Mouse (Mus musculus) stomach, postnatal 0 days (tissue): ENCODE data around the gene Astl. TPM values are rescaled to one million over a fixed set of nuclear protein-coding genes. Genes with fewer than 3 reads are reported as not detected.
A peak's percentile ranks its signal among the peaks of the same experiment; 100 is the strongest.

Source experiments
- ATAC-seq: fragments of 200-750 bp; cut with Nextera tagmentation; 2 replicates; pipeline ENCODE4 v1.8.0; 2017; ENCODE audit not compliant: low FRiP score, low TSS enrichment
- DNase-seq: peaks from one replicate; pipeline ENCODE4 v3.0.0-alpha.2; 2016; ENCODE audit warnings: low spot score
- H3K27ac ChIP-seq: fragments of 300-500 bp; sonication (generic); replicated peaks from 2 replicates; pipeline ENCODE4 v1.5.1; 2014; ENCODE audit warnings: mild to moderate bottlenecking, control low read depth
- H3K27me3 ChIP-seq: fragments of 300-500 bp; sonication (generic); 2 replicates; pipeline ENCODE4 v1.6.1; 2014; ENCODE audit warnings: low read length; ENCODE audit not compliant: control insufficient read depth, insufficient read depth
- H3K36me3 ChIP-seq: fragments of 300-500 bp; sonication (generic); 2 replicates; pipeline ENCODE4 v1.6.1; 2014; ENCODE audit warnings: low read length, mixed read lengths; ENCODE audit not compliant: control insufficient read depth, insufficient read depth
- H3K4me1 ChIP-seq: fragments of 300-500 bp; sonication (generic); replicated peaks from 2 replicates; pipeline ENCODE4 v1.6.1; 2014; ENCODE audit warnings: antibody characterized with exemption; ENCODE audit not compliant: control insufficient read depth, insufficient read depth
- H3K4me2 ChIP-seq: fragments of 300-500 bp; sonication (generic); replicated peaks from 2 replicates; pipeline ENCODE4 v1.6.1; 2014; ENCODE audit warnings: low read depth, mild to moderate bottlenecking, control low read depth, moderate library complexity
- H3K4me3 ChIP-seq: fragments of 300-500 bp; sonication (generic); 2 replicates; pipeline ENCODE4 v1.5.1; 2014; ENCODE audit warnings: low read depth, low read length, control low read depth
- H3K9ac ChIP-seq: fragments of 300-500 bp; sonication (generic); 2 replicates; pipeline ENCODE4 v1.6.1; 2014; ENCODE audit warnings: mild to moderate bottlenecking, low read length, control low read depth, mixed read lengths
- H3K9me3 ChIP-seq: fragments of 300-500 bp; sonication (generic); 2 replicates; pipeline ENCODE4 v1.6.1; 2016; ENCODE audit warnings: low read length; ENCODE audit not compliant: control insufficient read depth
- CTCF ChIP-seq: IDR thresholded peaks from 2 replicates; pipeline ENCODE4 v1.5.1; 2016; ENCODE audit warnings: antibody characterized with exemption, low read depth, mild to moderate bottlenecking, moderate library complexity
- EP300 ChIP-seq: optimal IDR thresholded peaks from 2 replicates; pipeline ENCODE3; 2016; ENCODE audit warnings: antibody characterized with exemption
- WGBS: fragments of 180-500 bp; shearing (Covaris S2); extraction: QIAGEN DNeasy Blood & Tissue Kit; methylation state at CpG from one replicate; pipeline ENCODE4 v1.1.7; 2014; 5-methylcytosine and 5-hydroxymethylcytosine counted together
- polyA plus RNA-seq: library from polyadenylated mRNA; unstranded; fragments of >200 nt; fragmentation: Nextera tagmentation; extraction: Ambion mirVana; gene quantifications from 2 replicates; pipeline ENCODE4 v1.2.1, GENCODE M21; 2015

Gene Astl
- polyA plus RNA-seq, 1 experiment from 2014 or later, result not detected

DNA sequence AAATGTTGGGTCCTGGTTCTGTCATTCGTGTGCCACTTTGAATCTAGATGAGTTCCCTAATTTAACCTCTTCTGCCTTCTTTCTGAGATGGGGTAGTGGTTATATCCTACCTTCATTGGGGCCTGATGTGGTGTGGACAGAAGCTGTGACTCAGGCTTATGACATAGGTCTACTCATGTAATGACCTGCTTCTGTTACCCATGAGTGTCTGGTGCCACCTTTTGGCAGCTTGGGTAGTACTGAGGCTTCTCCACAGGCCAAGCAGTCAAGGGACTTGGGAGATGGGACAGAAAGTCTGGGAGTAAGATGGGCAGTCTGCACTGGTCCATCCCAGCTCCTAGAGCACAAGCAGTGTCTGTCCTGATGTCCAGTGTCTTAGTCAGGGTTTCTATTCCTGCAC is 7.9 kb downstream of the Astl start:
- WGBS, result 62% methylated on average over 1 of the region's 1 CpGs
- DNase-seq (no peak), ATAC-seq (0 out of 2 replicates have a peak, but pooled peaks have one; percentile 40)
- Histone ChIP-seq H3K4me3 (no peak overlapping the region), H3K36me3 (no peaks in the 10 kb centered on the region), H3K4me2 (no peak overlapping the region), H3K27ac (no peak overlapping the region), H3K9ac (no peak overlapping the region), H3K4me1 (no peaks in the 10 kb centered on the region), H3K9me3 (no peaks in the 10 kb centered on the region), H3K27me3 (no peaks in the 10 kb centered on the region)
- TF ChIP-seq EP300 (no peak), CTCF (peak; percentile 66)

DNA sequence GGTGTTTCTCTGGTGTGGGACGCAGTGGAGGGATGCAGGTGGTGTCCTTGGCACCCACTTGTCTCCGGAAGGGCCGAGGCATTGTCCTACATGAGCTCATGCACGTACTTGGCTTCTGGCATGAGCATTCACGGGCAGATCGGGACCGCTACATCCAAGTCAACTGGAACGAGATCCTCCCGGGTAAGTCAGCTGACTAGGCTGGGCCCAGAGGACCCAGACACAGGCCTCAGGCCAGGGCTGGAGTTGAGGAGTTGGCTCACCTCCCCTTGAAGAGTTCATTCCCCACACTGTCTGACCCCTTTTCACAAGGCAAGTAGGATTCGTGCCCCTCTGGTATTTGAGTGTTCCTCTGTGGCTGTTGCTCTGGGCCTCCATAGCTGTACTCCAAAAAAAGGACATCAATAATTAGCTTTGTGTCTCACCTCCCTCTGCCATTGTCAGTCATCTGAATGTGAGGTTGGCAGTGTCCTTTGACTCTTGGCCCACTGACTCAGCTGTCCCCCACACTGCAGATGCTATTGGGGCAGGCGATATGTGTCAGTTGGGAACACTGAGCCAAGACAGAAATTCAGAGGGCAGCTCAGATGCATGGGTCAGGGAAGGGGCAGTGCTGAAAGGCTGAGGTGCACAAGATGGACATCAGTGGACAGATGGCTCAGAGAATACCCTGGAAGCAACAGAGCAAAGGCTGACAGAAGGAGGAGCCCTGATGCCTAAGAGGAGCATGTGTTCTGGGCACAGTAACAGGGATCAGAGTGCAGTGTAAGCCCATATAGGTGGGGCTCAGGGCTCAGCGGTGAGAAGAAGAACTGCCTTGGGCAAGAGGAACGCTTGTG is 8.9 kb downstream of the Astl start:
- WGBS, result 70% methylated on average over 13 of the region's 13 CpGs
- TF ChIP-seq CTCF (no peak), EP300 (no peak)
- H3K27me3 ChIP-seq, result no peaks in the 10 kb centered on the region
- H3K27ac ChIP-seq, result no peak overlapping the region
- no peak overlapping the region for H3K4me2 ChIP-seq
- no peaks in the 10 kb centered on the region for H3K9me3 ChIP-seq
- no peak overlapping the region for H3K4me3 ChIP-seq
- H3K9ac ChIP-seq, result no peak overlapping the region
- H3K36me3 ChIP-seq, result no peaks in the 10 kb centered on the region
- ATAC-seq (no peak), DNase-seq (no peak)
- H3K4me1 ChIP-seq, result no peaks in the 10 kb centered on the region

DNA sequence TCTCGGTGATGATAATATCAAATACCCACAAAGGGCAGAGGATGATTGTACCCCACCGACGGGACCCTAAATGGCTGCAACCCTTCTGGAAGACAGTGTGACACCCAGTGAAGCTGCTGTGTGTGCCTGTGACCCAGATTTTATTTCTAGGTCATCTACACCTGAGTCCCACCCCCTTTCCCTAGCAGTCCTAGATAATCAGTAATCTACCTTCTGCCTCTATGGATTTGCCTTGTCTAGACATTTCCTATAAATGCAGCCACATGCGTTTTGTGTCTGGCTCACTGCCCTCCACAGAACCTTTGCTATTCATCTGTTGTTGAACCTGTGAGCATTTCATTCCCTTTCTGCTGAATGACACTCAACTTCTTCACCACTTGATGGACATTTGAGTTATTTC is 15.4 kb downstream of the Astl start:
- Histone ChIP-seq H3K36me3 (no peaks in the 10 kb centered on the region), H3K9ac (no peak overlapping the region), H3K4me3 (no peak overlapping the region), H3K9me3 (no peaks in the 10 kb centered on the region), H3K4me1 (no peaks in the 10 kb centered on the region), H3K27me3 (no peaks in the 10 kb centered on the region), H3K27ac (no peak overlapping the region), H3K4me2 (no peak overlapping the region)
- no peak for TF ChIP-seq CTCF
- no peak for TF ChIP-seq EP300
- no peak for DNase-seq
- WGBS, result 78% methylated on average over 4 of the region's 4 CpGs
- ATAC-seq, result no peak

DNA sequence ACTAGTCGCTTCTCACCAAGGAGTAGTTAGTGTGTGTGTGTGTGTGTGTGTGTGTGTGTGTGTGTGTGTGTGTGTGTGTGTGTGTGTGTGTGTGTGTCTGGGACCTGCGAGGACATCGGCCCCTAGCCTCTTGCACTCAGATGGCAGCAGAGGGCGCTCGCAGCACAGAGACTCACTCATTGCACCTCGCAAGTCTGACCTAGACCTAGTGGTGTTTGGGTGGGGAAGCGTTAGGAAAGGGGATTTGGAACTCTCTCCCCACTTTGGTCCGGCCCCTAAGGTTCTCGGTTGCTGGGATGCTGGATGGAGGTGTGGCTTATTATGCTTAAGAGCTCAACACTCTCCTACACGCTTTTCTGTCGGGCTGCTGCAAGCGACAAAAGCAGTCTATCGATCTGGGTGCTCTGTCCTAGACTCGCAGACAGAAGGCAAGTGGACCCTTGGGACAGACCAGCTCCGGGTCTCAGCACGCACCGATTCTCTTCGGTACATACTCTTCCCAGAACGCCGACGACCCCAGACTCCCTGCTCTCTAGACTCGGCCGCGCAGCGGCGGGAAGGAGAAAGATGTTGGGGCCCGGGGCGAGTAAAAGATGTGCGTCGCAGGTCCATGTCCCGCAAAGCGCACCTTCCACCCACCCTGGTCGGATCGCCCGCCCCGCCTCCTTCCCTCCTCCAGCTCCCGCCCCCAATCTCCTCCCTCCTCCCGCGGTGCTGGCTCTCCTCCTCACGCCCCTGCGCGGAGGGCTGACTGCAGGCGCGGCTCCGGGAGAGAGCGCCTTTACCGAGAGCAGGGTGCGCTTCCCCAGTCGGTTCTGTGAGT is 24.2 kb downstream of the Astl start, which contains the start of gene Adra2b:
Adra2b (plus strand) TSS at position 750 of the 823 bp plus-strand sequence.
- Histone ChIP-seq H3K9me3 (no peaks in the 10 kb centered on the region), H3K27ac (no peak within 1 kb of the TSS), H3K4me1 (no peaks in the 10 kb centered on the region), H3K4me3 (peak within 1 kb of the TSS; percentile 44), H3K9ac (peak within 1 kb of the TSS; percentile 45; the same call in 1 of the 2 replicates), H3K36me3 (no peaks in the 10 kb centered on the region), H3K4me2 (peak within 1 kb of the TSS; percentile 78), H3K27me3 (peaks cover 14% of the 10 kb centered on the region; the same call in 1 of the 2 replicates)
- TF ChIP-seq EP300 (no peak), CTCF (peak; percentile 91)
- peak; percentile 89 for DNase-seq
- peak; percentile 78 for ATAC-seq
- under 1% methylated on average over 43 of the region's 49 CpGs for WGBS

DNA sequence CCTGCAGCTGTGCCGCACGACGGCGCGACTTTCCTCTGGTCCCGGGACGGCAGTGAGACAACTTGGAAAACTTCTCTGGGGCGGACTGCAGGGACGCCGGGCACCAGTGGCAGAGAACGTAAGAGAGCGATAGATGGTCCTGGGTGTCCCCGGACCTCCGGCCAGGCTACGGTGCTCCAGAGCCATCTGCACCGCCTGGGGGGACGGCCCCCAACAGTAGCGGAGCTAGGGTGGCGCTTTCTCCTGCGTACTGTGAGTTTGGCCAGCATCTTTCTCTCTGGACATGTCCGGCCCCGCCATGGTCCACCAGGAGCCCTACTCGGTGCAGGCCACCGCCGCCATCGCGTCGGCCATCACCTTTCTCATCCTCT is 24.8 kb downstream of the Astl start:
- Histone ChIP-seq H3K4me3 (peak overlapping the region; percentile 44), H3K9me3 (no peaks in the 10 kb centered on the region), H3K36me3 (no peaks in the 10 kb centered on the region), H3K4me1 (no peaks in the 10 kb centered on the region), H3K4me2 (peak overlapping the region; percentile 78), H3K27me3 (peaks cover 14% of the 10 kb centered on the region; the same call in 1 of the 2 replicates), H3K27ac (no peak overlapping the region), H3K9ac (peak overlapping the region; percentile 45; the same call in 1 of the 2 replicates)
- TF ChIP-seq EP300 (no peak), CTCF (peak; percentile 17; the same call in 1 of the 2 replicates)
- ATAC-seq (peak; percentile 18), DNase-seq (no peak)
- under 1% methylated on average over 28 of the region's 28 CpGs for WGBS
